Mouse (Mus musculus): ENCODE data around the gene Frzb. TPM values are rescaled to one million over a fixed set of nuclear protein-coding genes. Genes with fewer than 3 reads are reported as not detected.
"Not testable (repeated sequence)": the region's sequence is repeated elsewhere in the genome, so short reads cannot be mapped to it uniquely, and the experiment has no call there.

Gene Frzb
- 0.62 TPM in 1 of 2 replicates, not detected in the other for polyA plus RNA-seq (2011; ENCODE audit: insufficient read depth, insufficient read length, low replicate concordance, missing spikeins)

DNA sequence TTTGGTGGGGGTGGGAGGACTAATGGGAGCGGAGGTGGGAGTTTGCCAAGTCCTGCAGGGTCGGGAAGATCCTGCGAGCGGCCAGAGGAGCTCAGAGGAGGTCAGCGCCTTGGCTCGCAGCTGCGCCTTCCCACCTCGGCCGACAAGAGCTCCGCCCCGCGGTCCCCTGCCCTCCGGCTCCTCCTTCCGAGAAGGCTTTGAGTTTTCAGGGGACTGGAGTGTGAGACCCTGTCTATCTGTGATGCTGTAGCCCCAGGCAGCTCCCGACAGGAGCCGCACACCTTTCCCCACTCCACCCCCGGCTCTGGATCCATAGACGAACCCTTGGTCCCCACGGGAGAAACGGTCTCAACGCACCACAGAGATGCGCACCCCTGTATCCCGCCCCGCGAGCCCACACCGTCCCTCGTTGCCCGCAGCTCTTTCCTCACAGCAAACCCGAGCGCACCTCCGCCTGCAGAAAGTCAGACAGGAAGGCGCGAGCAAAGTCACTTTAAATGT is at the start of gene Frzb:
Gene Frzb, minus strand, starts transcription at position 335 of the 501 bp plus-strand sequence.
- under 1% methylated on average over 33 of the region's 33 CpGs for WGBS
- TF ChIP-seq POLR2A (IDR thresholded peaks at IDR 0.05; ENCODE audit: borderline replicate concordance, control insufficient read depth, low read depth, low read length) (no peak), CTCF (IDR thresholded peaks at IDR 0.05; ENCODE audit: control insufficient read depth, insufficient read depth, low read length) (no peak)
- Histone ChIP-seq H3K4me1 (ENCODE audit: control insufficient read depth, insufficient read depth, low read length) (no peaks in the 10 kb centered on the region), H3K4me3 (replicated peaks; ENCODE audit: control insufficient read depth, low read depth, low read length) (peak within 1 kb of the TSS; percentile 9), H3K27ac (ENCODE audit: control insufficient read depth, insufficient read depth, low read depth, low read length, poor library complexity) (no peak within 1 kb of the TSS)

DNA sequence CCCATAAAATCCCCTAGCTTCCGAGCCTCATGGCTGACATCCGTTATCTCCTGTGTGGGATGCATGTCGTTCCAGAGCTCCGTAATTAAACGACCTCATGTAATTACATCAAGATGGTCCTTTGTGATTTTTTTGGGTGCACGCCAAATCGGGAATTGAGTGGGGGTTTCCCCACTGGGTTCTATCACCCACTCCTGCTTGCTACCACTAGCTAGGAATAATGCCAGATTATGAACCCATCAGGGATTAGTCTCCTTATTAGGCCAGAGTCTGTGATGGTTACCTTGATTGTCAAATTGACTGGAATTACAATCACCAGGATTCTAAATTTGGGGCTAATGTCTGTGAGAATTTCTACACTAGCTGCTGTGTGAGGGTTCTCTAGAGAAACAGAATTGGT is 47.9 kb upstream of the Frzb start:
- H3K4me3 ChIP-seq (replicated peaks; ENCODE audit: control insufficient read depth, low read depth, low read length); H3K27ac ChIP-seq (ENCODE audit: control insufficient read depth, insufficient read depth, low read depth, low read length, poor library complexity); H3K4me1 ChIP-seq (ENCODE audit: control insufficient read depth, insufficient read depth, low read length): not testable (repeated sequence)
- 83% methylated on average over 7 of the region's 7 CpGs for WGBS

DNA sequence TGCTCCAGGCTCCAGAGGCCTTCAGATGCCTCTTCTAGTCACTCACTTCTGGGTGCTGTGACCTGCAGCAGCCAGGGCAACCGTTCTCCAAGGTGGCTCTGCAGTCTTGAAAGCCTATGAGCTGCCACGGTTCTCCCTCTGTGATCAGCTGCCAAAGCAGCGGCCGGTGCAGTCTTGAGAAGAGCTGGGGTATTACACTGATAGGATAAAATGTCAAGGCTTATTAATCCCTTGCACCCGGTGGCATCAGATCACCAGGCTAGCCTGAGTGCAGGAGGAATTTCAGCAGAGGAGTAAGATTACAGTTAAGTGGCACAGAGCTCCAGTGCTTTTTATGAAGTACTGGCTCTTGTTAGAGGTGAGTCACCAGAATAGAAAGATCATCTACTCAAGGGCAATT is 39.4 kb upstream of the Frzb start:
- no peak for TF ChIP-seq POLR2A (IDR thresholded peaks at IDR 0.05; ENCODE audit: borderline replicate concordance, control insufficient read depth, low read depth, low read length)
- no peak for TF ChIP-seq CTCF (IDR thresholded peaks at IDR 0.05; ENCODE audit: control insufficient read depth, insufficient read depth, low read length)
- Histone ChIP-seq H3K4me3 (replicated peaks; ENCODE audit: control insufficient read depth, low read depth, low read length) (no peak overlapping the region), H3K4me1 (ENCODE audit: control insufficient read depth, insufficient read depth, low read length) (no peaks in the 10 kb centered on the region), H3K27ac (ENCODE audit: control insufficient read depth, insufficient read depth, low read depth, low read length, poor library complexity) (no peak overlapping the region)
- 73% methylated on average over 5 of the region's 5 CpGs for WGBS

DNA sequence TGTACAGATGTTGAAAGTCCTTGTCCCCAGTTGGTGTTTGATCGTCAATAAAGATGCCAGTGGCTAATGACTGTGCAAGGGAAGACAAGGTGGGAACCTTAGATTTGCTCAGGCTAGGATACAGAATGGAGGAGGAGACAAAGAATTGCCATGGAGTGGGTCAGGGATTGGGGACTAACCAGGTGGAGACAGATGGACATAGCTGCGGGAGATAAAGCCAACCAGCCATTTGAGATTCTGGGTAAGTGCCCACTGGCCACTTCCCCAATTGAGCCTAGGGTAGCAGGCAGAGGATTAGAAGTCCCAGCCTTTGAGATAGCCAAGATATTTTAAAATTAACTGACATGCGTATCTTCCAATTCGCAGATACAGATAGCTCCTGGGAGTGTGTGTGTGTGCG is 37.5 kb upstream of the Frzb start:
- H3K4me3 ChIP-seq (replicated peaks; ENCODE audit: control insufficient read depth, low read depth, low read length) = no peak overlapping the region
- WGBS = 88% methylated on average over 5 of the region's 5 CpGs
- TF ChIP-seq POLR2A (IDR thresholded peaks at IDR 0.05; ENCODE audit: borderline replicate concordance, control insufficient read depth, low read depth, low read length) (no peak), CTCF (IDR thresholded peaks at IDR 0.05; ENCODE audit: control insufficient read depth, insufficient read depth, low read length) (no peak)
- H3K27ac ChIP-seq (ENCODE audit: control insufficient read depth, insufficient read depth, low read depth, low read length, poor library complexity) = no peak overlapping the region
- no peaks in the 10 kb centered on the region for H3K4me1 ChIP-seq (ENCODE audit: control insufficient read depth, insufficient read depth, low read length)

DNA sequence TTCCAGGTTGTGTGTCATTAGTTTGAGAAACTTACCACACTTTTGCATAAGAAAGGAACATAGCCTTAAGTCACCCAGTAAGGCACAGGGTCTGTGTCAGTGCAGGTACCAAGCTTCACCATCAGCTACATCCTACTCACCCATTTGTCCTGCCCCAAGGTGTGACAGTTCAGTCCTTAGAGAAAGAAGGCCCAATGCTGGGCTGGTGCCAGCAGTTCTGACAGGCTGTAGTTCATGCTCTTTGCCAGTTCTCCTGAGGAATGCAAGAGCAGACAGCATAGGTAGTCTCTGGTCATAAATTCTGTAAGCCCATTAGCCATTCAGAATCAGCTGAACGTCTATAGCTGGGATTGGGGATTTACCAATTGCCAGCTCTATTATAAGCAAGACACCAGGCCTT is 28.4 kb upstream of the Frzb start:
- WGBS = 73% methylated on average over 1 of the region's 1 CpGs
- TF ChIP-seq CTCF (IDR thresholded peaks at IDR 0.05; ENCODE audit: control insufficient read depth, insufficient read depth, low read length) (no peak), POLR2A (IDR thresholded peaks at IDR 0.05; ENCODE audit: borderline replicate concordance, control insufficient read depth, low read depth, low read length) (no peak)
- Histone ChIP-seq H3K27ac (ENCODE audit: control insufficient read depth, insufficient read depth, low read depth, low read length, poor library complexity) (no peak overlapping the region), H3K4me3 (replicated peaks; ENCODE audit: control insufficient read depth, low read depth, low read length) (no peak overlapping the region), H3K4me1 (ENCODE audit: control insufficient read depth, insufficient read depth, low read length) (no peaks in the 10 kb centered on the region)

DNA sequence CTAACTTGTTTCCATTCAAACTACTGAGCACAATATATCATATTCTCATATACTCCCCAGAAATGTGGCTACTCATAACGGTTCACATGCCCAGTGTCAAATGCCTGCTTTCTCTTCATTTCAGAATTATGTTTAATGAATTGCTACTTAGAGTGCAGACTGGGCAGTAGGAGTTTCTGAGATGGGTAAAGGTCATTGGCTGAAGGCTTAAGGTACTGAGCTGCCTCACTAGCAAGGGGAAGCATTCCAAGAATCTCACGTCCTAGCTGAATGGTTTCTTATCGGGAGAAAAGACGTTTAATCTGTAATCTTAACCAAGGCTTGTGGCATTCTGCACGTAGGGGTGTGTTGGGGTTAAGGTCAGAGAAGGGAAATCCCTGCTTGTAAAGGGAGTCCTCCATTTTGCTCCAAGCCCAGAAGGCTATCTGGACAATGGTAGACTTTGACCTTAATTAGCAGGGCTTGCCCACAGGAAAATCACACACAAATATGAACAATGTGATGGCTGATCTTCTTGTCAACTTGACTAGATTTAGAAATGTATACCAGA is 26.9 kb upstream of the Frzb start:
- Histone ChIP-seq H3K4me3 (replicated peaks; ENCODE audit: control insufficient read depth, low read depth, low read length) (no peak overlapping the region), H3K4me1 (ENCODE audit: control insufficient read depth, insufficient read depth, low read length) (no peaks in the 10 kb centered on the region), H3K27ac (ENCODE audit: control insufficient read depth, insufficient read depth, low read depth, low read length, poor library complexity) (no peak overlapping the region)
- 70% methylated on average over 5 of the region's 5 CpGs for WGBS
- TF ChIP-seq POLR2A (IDR thresholded peaks at IDR 0.05; ENCODE audit: borderline replicate concordance, control insufficient read depth, low read depth, low read length) = no peak
- TF ChIP-seq CTCF (IDR thresholded peaks at IDR 0.05; ENCODE audit: control insufficient read depth, insufficient read depth, low read length) = no peak

DNA sequence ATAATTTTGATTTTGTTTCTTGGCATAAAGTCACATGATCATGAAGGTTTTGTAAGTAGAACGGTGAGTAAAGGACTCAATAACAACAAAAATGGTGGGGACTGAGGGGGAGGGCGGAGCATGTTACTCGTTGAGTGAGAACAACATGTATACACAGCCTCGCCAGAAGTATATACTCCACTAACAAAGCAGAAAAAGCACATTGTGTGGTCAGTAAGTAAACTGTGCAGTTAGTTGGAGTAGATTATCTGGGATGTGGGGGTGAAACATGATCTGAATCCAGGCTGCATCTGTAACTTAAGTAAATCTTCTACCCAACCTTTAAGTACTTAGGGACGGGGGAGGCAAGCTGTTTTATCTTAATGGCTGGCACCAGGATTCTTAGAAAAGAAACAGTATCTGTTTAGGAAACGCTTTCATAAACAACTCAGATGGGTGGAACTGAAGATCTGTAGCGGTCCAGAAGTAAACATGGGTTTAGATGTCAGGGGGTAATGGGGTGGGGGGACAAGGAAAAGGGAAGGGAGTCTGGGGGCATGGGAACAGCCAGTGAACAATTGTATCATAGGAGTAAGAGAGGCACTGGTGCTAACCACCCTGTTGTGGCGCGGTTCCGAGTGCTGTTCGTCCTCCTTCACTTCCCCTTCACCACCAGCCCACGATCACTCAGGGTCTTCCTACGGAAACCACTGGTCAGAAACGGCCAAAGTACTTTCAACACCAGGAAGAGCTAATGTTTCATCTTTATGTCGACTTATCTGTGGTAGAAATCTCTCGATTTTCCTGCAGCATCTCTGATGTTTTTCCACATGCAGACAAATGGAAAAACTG is 18.8 kb upstream of the Frzb start:
- Histone ChIP-seq H3K4me3 (replicated peaks; ENCODE audit: control insufficient read depth, low read depth, low read length) (no peak overlapping the region), H3K4me1 (ENCODE audit: control insufficient read depth, insufficient read depth, low read length) (no peaks in the 10 kb centered on the region), H3K27ac (ENCODE audit: control insufficient read depth, insufficient read depth, low read depth, low read length, poor library complexity) (no peak overlapping the region)
- WGBS = 37% methylated on average over 16 of the region's 16 CpGs
- no peak for TF ChIP-seq POLR2A (IDR thresholded peaks at IDR 0.05; ENCODE audit: borderline replicate concordance, control insufficient read depth, low read depth, low read length)
- no peak for TF ChIP-seq CTCF (IDR thresholded peaks at IDR 0.05; ENCODE audit: control insufficient read depth, insufficient read depth, low read length)

DNA sequence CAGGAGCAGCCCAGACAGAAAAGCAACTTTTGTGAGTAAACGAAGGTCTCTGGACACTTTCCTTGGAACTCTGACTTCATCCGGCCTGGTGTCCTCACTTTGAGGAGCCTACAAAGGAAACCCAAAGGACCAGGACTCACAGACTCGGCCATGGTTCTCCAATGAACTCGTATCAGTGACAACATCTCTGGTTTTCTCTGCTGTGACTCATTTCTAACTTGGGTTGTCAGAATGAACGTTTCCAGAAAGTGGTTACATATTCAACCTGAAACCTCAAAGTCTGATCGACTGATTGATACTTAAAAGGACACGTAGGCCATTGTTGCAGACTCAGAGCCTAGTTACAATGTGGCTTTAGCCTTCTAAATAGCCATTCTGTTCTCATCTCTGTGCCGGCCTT is 14.4 kb upstream of the Frzb start:
- WGBS = 66% methylated on average over 8 of the region's 8 CpGs

More for the DNA sequence above, 14.4 kb upstream of the Frzb start:
- Histone ChIP-seq H3K4me3 (replicated peaks; ENCODE audit: control insufficient read depth, low read depth, low read length) (no peak overlapping the region), H3K4me1 (ENCODE audit: control insufficient read depth, insufficient read depth, low read length) (no peaks in the 10 kb centered on the region), H3K27ac (ENCODE audit: control insufficient read depth, insufficient read depth, low read depth, low read length, poor library complexity) (no peak overlapping the region)
- TF ChIP-seq CTCF (IDR thresholded peaks at IDR 0.05; ENCODE audit: control insufficient read depth, insufficient read depth, low read length) = no peak
- TF ChIP-seq POLR2A (IDR thresholded peaks at IDR 0.05; ENCODE audit: borderline replicate concordance, control insufficient read depth, low read depth, low read length) = no peak

Data from bone marrow, adult 2 months (tissue).